Mouse (Mus musculus): Measurements from ENCODE around the gene Cnfn. TPM values are rescaled to one million over a fixed set of nuclear protein-coding genes. Genes with fewer than 3 reads are reported as not detected.
"Not testable (repeated sequence)": the region's sequence is repeated elsewhere in the genome, so short reads cannot be mapped to it uniquely, and the experiment has no call there.

Gene Cnfn
- total RNA-seq, 2 experiments from 2014 or later: not detected

DNA sequence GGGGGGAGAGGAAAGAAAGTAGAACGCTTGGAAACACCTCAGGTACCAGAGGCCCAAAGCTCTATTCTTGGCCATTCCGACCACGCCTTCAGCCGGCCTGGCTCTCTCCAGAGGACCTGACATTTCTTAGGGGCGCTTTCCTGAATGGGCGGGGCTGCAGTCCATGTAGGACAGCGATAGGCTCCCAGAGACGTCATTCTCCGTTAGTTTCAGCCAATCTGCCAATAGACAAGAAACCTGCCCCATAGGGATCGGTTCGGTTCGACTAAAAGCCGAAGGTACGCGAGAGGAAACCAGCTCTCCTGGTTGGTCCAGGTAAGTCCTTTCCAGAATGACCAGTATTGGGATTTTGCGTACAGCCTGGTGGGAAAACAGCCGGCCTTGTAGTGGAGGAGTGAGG is 7.0 kb upstream of the Cnfn start:
- intact Hi-C loops (cut with DNase I): loop anchor here (5.0 kb wide), 1 partner anchor 54 kb away; no protein-coding TSS in a partner anchor
- peak; percentile 93 to 94 for DNase-seq (ENCODE audit: low spot score in 2 of 2)

DNA sequence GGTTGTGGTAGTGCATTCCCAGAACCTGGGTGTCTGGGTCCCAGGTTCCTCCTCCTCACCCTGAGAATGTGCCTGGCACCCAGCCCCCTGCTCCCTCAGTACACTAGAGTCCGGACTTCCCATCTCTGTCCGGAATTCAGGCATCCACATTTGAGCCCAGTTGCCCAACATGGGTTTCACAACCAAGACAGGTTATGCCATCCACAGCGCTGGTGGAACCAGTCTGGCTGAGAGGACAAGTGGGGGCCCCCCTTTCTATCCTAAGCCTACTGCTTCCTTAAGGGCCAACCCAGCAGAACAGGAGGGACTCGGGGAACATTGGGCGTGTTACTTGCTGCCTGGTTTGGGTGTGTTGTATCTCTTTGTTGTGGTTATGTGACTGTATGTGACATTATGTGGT is 2.9 kb upstream of the Cnfn start:
- intact Hi-C loops (cut with DNase I): no loop called here
- DNase-seq (ENCODE audit: low spot score in 2 of 2): no peak

DNA sequence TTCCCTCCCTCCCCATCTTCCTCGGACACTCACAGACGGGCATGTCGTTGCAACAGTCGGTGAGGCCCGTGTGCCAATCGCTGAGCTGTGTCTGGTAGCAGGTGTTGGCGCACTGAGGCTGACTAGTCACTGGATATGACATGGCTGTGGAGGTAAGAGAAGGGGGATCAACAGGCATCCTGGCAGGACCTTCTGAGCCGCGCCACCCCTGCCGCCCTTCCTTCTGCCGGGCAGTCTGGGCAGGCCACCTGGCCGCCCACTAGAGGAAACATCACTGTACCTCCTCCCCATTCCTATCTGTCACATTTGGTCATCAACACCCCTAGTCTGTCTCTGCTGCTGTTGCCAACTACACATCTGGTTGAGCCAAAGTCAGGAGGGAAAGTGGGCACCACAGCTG is 1.2 kb downstream of the Cnfn start:
- no peak for DNase-seq (ENCODE audit: low spot score in 2 of 2)
- intact Hi-C loops (cut with DNase I): no loop called here

DNA sequence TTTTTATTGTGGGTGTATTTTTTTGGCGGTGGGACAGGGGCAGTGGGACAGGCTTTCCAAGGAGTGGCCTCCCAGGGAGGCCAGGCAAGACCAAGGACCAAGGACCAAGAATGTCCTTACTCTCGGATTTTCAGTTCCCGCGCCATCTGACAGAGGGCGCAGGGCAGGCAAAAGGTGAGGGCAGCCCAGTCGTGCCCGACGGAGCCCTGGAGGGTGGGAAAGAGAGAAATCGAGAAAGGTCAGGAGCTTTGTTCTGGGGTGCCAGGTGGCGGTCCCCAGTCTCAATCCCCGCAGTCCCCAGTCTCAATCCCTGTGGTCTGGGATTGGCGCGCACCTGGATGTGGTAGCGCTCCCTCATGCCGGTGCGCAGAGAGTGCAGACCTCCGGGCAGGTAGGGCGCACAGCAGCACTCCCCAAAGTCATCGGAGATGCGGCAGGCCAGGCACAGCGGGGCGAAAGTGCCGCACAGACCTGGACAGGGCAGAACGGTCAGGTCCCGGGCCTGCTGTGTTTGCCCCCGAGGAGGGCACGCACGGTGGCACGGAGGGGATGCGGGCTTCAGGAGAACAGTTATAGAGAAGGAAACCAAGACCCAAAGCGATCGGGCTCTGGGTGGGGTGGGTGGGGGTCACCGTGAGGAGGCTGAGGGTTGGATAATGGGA is 1.8 kb downstream of the Cnfn start:
- no peak for DNase-seq (ENCODE audit: low spot score in 2 of 2)
- intact Hi-C loops (cut with DNase I): no loop called here

DNA sequence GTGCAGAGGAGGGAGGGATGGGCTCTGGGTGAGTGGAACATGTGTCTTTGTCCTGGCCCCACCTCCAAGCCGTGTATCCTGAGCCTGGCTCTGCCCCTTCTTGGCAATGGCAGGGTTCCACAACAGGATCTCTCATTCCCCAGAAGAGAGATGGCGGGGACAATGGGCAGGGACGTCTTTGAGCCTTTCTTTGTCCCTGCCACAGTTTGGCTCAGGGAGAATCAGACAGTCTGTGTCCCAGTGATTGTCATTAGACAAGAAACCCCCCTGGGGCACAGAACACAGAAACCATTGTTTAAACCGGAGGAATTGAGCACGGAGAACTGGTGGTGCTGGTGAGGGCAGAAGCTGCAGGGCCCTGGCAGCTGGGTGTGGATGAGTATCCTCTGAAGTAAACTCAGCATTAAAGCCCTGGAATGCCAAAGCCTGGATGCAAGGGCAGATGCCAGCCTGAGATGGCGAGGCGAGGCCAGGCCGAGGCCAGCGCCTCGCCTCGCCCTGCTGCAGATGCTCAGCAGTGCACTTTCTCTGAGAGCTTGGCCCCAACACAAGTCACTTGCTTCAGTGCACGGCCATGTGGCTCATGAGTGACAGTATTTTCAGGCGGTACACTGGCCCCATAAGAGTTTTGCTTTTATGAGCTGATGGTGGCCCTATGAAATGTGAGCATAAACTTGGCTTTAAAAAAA is 3.4 kb downstream of the Cnfn start:
- DNase-seq (ENCODE audit: low spot score in 2 of 2): no peak
- intact Hi-C loops (cut with DNase I): no loop called here

DNA sequence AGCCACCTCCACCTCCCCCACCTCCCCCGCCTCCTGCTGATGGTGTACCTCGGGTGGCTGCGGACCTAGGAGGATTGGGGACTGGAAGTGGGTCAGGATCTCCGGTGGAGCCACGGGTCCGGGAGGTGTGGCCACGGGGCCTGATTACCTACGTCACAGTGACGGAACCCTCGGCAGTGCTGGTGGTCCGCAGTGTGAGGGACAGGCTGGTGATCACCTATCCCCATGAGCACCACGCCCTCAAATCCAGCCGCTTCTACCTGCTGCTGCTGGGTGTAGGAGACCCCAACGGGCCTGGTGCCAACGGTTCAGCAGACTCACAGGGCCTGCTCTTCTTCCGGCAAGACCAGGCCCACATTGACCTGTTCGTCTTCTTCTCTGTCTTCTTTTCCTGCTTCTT is 5.9 kb downstream of the Cnfn start:
- no peak for DNase-seq (ENCODE audit: low spot score in 2 of 2)
- intact Hi-C loops (cut with DNase I): no loop called here

DNA sequence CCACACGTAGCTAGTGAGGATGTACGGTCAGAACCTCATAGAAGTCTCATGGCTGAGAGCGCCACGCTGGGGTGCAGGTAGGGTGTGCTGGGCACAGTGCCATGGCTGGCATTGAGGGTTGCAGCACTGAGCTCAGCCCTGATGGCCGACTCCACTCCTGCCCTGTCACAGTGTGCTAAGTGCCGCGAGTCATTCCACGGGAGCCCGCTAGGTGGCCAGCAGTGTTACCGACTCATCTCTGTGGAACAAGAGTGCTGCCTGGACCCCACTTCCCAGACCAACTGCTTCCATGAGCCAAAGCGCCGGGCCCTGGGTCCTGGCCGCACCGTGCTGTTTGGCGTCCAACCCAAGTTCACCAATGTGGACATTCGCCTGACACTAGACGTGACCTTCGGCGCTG is 6.4 kb downstream of the Cnfn start:
- intact Hi-C loops (cut with DNase I): no loop called here
- no peak for DNase-seq (ENCODE audit: low spot score in 2 of 2)

DNA sequence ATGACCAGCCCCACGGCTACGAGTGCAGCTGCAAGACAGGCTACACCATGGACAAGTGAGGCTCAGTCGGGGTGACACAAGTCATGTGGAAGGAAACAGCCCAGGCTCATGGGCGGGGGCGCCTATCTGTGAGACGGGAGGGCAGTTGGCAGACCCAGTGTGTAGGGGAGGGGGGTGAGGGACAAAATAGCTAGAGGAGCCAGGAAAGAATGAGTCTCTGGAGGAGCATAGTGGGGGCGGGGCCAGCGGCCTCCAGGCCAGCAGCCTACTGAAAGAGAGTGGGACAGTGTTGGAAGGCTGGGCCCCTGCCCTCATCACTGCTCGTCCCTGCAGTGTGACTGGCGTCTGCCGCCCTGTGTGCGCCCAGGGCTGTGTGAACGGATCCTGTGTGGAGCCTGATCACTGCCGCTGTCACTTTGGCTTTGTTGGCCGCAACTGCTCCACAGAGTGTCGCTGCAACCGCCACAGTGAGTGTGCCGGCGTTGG is 10.8 kb downstream of the Cnfn start:
- intact Hi-C loops (cut with DNase I): no loop called here

DNA sequence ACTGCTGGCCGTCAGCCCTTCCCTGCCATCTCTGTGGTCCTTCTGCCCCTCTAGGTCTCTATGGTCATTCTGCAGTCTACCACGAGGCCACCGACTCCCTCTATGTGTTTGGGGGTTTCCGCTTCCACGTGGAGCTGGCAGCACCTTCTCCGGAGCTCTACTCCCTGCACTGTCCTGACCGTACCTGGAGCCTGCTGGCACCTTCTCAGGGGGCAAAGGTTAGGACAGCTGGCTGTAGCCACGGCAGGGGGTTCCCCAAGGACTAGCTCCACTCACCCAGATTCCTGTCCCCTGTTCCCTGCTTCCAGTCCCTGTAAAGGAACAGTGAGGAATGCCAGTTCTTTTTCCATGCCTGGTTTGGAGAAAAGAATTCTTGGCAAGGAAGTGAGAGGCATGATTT is 20.7 kb downstream of the Cnfn start:
- no peak for DNase-seq (ENCODE audit: low spot score in 2 of 2)
- intact Hi-C loops (cut with DNase I): no loop called here

More for the DNA sequence above, 10.8 kb downstream of the Cnfn start:
- no peak for DNase-seq (ENCODE audit: low spot score in 2 of 2)

DNA sequence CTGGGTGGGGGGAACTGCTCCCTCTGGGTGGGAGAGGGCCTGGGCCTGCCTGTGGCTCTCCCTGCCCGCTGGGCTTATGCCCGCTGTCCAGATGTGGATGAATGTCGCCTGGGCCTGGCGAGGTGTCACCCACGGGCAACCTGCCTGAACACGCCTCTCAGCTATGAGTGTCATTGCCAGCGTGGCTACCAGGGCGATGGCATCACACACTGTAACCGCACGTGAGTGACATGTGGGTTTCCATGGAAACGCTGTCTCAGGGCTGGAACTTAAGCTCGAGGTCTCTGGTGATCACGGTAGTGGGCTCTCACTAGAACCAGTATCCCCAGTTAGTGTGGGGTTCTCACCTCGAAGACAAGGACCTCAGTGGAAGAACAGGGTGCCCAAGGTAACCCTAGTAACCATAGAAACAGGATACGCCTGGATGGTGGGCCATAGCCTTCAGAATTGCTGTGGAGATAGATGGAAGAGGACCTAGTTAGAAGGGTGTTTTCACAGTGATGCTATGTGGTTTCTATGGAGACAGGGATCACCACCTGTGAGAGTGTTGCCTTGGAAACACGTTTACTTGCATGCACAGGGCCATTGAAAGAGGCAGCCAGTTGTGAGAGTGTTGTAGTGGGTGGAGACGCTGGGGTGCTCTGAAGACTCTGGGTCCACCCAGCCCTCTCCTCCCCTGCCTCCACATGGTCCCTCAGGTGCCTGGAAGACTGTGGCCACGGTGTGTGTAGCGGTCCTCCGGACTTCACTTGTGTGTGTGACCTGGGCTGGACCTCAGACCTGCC is 28.3 kb downstream of the Cnfn start:
- DNase-seq (ENCODE audit: low spot score in 2 of 2): peak; percentile 58 to 90
- intact Hi-C loops (cut with DNase I): no loop called here

DNA sequence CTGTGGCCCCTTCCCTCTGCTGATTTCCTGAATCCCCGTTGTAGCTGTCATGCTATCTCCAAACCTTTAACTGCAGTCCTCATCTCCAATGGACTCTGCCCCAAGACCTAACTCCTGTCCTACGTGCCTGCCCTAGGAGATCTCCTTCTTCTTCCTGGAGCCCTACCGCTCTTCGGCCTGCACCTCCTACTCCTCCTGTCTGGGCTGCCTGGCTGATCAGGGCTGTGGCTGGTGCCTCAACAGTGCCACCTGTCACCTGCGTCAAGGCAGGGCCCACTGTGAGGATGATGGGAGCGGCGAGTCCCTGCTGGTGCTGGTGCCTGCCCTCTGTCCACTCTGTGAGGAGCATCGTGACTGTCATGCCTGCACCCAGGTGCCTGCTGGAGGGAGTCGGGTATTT is 30.2 kb downstream of the Cnfn start:
- intact Hi-C loops (cut with DNase I): no loop called here
- no peak for DNase-seq (ENCODE audit: low spot score in 2 of 2)

DNA sequence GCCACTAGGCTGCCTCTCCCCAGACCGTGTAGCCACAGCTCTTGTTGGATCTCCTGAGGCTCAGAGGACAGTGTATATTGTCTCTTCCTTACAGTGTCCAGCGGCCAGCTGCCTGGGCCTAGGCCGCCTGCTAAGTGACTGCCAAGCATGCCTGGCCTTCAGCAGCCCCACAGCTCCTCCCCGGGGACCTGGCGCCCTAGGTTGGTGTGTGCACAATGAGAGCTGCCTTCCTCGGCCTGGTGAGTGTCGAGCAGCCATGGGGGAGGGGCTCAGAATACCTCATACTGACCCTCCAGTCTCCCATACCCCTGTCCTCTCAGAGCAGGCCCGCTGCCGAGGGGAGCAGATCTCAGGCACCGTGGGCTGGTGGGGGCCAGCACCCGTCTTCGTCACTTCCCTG is 35.1 kb downstream of the Cnfn start:
- intact Hi-C loops (cut with DNase I): no loop called here
- no peak for DNase-seq (ENCODE audit: low spot score in 2 of 2)

DNA sequence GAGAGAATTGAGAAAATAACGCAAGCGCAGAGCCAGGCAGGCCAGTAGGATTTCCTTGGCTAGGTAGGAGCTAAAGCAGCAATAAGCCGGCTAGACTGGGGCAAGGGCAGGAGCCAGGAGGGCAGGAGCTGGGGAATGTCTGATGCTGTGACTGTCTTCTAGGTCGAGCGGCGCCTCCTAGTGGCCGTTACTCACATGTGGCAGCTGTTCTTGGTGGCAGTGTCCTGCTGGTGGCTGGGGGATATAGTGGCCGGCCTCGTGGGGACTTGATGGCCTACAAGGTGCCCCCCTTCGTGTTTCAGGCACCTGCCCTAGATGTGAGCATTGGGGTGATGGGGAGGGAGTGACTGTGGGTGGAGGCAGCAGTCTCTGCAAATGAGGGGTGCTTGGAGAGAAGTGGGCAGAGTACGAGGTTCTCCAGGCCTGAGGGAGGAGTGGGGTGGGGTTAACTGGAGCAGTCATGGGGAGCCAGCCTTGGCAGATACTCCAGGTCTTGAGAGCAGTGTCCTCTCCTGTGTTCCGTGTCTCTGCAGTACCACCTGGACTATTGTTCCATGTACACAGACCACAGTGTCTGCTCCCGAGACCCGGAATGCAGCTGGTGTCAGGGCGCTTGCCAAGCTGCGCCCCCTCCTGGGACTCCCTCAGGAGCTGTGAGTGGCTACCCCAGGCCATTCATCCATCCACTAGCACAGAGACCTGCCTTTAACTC is 35.8 kb downstream of the Cnfn start:
- intact Hi-C loops (cut with DNase I): no loop called here
- peak; percentile 70 to 84 for DNase-seq (ENCODE audit: low spot score in 2 of 2)

DNA sequence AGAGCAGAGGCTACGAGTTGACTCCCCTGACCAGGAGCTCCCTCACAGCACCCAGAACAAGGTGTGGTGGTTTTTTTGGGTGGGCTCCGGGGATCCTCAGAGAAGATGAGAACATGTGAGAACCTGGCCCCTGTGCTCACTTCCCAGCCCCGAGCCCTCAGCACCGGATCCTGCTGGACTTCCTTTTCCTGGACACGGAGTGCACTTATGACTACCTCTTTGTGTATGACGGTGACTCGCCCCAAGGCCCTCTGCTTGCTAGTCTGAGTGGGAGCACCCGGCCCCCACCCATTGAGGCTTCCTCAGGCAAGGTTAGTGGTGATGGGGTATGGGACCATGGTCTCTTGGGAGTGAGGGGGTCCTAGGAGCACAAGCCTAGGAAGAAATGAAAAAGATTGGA is 43.3 kb downstream of the Cnfn start:
- DNase-seq (ENCODE audit: low spot score in 2 of 2): no peak
- intact Hi-C loops (cut with DNase I): no loop called here

DNA sequence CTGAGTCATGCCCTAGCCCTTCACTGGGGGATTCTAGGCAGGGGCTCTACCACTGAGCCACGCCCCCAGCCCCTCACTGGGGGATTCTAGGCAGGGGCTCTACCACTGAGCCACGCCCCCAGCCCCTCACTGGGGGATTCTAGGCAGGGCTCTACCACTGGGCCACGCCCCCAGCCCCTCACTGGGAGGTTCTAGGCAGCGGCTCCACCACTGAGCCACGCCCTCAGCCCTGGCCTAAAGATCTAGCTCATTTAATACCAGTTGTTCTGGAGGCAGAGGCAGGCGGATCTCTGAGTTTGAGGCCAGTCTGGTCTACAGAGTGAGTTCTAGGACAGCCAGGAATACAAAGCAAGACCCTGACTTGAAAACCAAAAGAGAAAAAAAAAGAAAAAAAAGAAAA is 44.1 kb downstream of the Cnfn start:
- DNase-seq (ENCODE audit: low spot score in 2 of 2); intact Hi-C loops (cut with DNase I): not testable (repeated sequence)

DNA sequence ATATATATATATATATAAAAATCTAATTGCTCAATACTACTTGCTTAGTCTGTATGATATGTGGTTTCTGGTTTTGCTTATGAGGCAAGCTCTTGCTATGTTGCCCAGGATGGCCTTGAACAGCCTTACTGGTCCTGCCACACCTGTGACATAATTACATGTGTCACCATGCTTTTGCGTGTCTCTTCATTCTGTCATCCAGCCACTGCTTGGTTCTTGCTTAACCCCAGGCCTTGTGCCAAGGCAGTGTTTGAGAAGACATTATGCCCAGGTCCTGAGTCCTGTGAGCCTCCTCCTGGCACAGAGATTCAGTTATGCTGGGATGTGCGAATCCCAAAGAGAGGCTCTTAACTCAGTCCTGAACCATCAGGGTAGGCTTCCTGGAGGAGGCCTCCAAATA is 46.3 kb downstream of the Cnfn start:
- intact Hi-C loops (cut with DNase I): loop anchor here (5.0 kb wide), 1 partner anchor 54 kb away; no protein-coding TSS in a partner anchor
- no peak for DNase-seq (ENCODE audit: low spot score in 2 of 2)

DNA sequence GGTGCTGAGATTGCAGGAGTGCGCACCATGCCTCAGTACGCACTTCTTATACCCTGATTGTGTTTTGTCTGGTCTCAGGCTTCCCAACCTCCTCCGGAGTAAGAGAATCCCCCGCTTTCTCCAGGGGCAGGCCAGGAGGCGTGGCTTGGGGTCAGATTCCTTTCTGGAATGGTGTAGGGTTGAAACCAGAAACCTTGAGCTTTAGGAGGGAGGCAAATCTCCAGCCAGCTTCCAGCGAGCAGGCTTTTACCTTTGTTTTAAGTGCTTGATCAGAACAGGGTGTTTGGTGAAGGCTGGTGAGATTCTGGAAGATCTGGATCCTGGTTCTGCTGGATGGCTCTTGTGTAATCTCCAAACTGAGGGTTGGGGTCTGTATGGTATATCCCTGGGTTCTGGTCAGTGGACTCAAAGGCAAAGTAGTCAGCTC is 47.5 kb downstream of the Cnfn start:
- intact Hi-C loops (cut with DNase I): loop anchor here (5.0 kb wide), 1 partner anchor 55 kb away; no protein-coding TSS in a partner anchor
- no peak for DNase-seq (ENCODE audit: low spot score in 2 of 2)

Measured in left cerebral cortex, postnatal 14 days (tissue).